Mouse (Mus musculus): ENCODE measurements around the gene Ncl.

Gene Ncl

GRCm38 (mm10) chr1:86358906-86359797 is at the start of gene Ncl:
Gene Ncl (minus strand): TSS chr1:86359400.
- DNase-seq, result peak; percentile 95 to 97

GRCm38 (mm10) chr1:86408515-86408914 is 49.3 kb upstream of the Ncl start:
- DNase-seq, result no peak

GRCm38 (mm10) chr1:86406914-86407313 is 47.7 kb upstream of the Ncl start:
- DNase-seq, result no peak

- DNase-seq, result no peak
Measured at GRCm38 (mm10) chr1:86406313-86406712, 47.1 kb upstream of the Ncl start.

GRCm38 (mm10) chr1:86404834-86405233 is 45.6 kb upstream of the Ncl start:
- peak in 1 of 2 experiments; percentile 44 for DNase-seq

- DNase-seq, result no peak
Measured at GRCm38 (mm10) chr1:86400096-86400754, 41.0 kb upstream of the Ncl start.

GRCm38 (mm10) chr1:86399322-86399721 is 40.1 kb upstream of the Ncl start:
- no peak for DNase-seq

GRCm38 (mm10) chr1:86398222-86398621 is 39.0 kb upstream of the Ncl start:
- no peak for DNase-seq

GRCm38 (mm10) chr1:86397621-86398020 is 38.4 kb upstream of the Ncl start:
- DNase-seq, result no peak

- DNase-seq, result no peak
Measured at GRCm38 (mm10) chr1:86395897-86396296, 36.7 kb upstream of the Ncl start.

- DNase-seq, result no peak
Measured at GRCm38 (mm10) chr1:86394246-86394645, 35.0 kb upstream of the Ncl start.

GRCm38 (mm10) chr1:86393219-86393618 is 34.0 kb upstream of the Ncl start:
- DNase-seq, result no peak

GRCm38 (mm10) chr1:86391425-86391824 is 32.2 kb upstream of the Ncl start:
- DNase-seq, result no peak

- DNase-seq, result peak; percentile 50 to 77
Measured at GRCm38 (mm10) chr1:86389230-86389629, 30.0 kb upstream of the Ncl start.

GRCm38 (mm10) chr1:86381027-86381426 is 21.8 kb upstream of the Ncl start:
- DNase-seq, result peak in 1 of 2 experiments; percentile 44

- DNase-seq, result no peak
Measured at GRCm38 (mm10) chr1:86379161-86379569, 20.0 kb upstream of the Ncl start.

- no peak for DNase-seq
Measured at GRCm38 (mm10) chr1:86378662-86379061, 19.5 kb upstream of the Ncl start.

GRCm38 (mm10) chr1:86376354-86376753 is 17.2 kb upstream of the Ncl start:
- DNase-seq, result no peak

GRCm38 (mm10) chr1:86371997-86372396 is 12.8 kb upstream of the Ncl start:
- DNase-seq, result peak; percentile 27 to 56

GRCm38 (mm10) chr1:86368086-86368485 is 8.9 kb upstream of the Ncl start:
- DNase-seq, result no peak

GRCm38 (mm10) chr1:86363671-86364070 is 4.5 kb upstream of the Ncl start:
- DNase-seq, result no peak

GRCm38 (mm10) chr1:86361852-86362615 is 2.8 kb upstream of the Ncl start:
- no peak for DNase-seq

- no peak for DNase-seq
Measured at GRCm38 (mm10) chr1:86360441-86360840, 1.2 kb upstream of the Ncl start.
